Mouse (Mus musculus) kidney, adult 18-20 months (tissue): ENCODE data around the gene Klk1b4.

Experiments
- DNase-seq: peaks from one replicate; pipeline ENCODE4 v3.0.0; 2021

Klk1b4 gene

DNA sequence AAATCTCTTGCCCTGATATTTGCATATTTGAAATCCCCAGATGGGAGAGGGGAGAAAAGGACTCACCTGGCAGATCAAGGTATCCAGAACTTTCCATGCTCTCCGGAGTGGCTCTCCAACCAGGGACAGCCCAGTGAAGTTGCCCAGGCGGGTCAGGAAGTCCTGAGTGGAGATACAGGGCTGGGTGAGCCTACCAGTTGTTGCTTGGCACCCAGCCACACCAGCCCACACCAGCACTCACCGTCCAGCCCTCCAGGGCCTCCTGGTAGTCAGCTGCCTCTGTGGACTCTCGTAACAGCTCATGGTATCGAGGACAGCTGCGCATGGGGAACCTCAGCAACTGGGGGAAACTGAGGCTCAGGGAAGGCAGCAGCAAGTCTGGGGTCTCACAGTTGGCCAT, 47.7 kb downstream of the Klk1b4 start:
- no peak for DNase-seq

DNA sequence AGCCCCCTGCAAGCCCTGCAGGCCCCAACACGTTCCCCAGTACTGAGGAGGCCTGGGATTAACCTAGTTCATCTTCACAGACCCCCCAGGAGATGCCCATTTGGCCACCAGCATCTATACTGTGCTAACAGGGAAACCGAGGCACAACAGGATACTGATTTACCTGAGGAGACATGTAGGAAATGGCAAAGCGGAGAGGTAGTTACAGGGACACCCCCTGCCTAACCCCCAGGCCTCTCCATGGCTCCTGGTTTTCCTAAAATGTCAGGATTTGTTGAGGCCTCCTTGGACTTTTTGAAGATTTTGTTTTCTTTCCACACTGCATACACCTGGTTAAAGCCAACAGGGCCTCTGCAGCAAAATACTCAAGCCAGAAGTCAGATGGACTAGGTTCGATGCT, 50.0 kb downstream of the Klk1b4 start, which contains the start of gene Acp4:
Gene Acp4, minus strand, starts transcription at position 101 of the 400 bp plus-strand sequence.
- no peak for DNase-seq

DNA sequence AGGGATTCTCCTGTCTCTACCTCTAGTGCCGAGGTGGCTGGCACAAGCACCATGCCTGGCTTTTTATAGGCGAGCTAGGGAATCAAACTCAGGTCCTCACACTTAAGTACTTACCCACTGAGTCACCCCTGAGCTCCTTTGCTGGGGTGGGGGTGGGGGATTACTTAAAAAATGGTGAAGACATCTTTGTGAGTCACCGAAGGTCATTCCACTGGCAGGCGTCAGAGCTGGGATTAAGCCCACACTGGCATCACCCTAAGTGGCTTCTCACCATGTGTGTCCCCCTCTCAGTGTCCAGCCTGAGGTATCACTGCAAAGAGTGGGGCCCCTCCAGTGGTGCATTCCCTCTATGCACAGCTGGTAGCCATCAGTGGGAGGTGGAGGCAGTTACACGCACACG, 53.2 kb downstream of the Klk1b4 start:
- no peak for DNase-seq

DNA sequence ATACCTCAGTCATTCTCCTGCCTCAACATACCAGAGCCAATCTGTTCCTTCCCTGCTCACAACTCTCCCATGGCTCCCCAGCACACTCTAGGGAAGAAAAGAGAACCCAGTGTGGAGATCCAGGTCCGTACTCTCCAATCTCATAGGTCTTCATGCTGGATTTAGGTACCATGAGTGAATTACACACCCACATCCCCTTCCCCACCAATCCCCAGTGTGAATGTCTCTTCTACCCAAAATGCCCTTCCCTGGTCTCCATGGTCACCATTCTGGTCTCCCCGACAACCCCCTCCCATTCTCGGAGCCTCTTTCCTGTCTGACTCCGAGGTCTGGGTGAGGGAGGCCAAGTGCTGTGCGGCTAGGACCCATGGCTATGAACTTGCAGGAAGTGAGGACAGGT, 53.9 kb downstream of the Klk1b4 start, which contains the start of gene Gm15517:
Gene Gm15517, plus strand, starts transcription at position 301 of the 400 bp plus-strand sequence.
- DNase-seq, result no peak
